Mouse (Mus musculus): ENCODE measurements around the gene Mtmr6. TPM values are rescaled to one million over a fixed set of nuclear protein-coding genes. Genes with fewer than 3 reads are reported as not detected.
"Not testable (repeated sequence)": the region's sequence is repeated elsewhere in the genome, so short reads cannot be mapped to it uniquely, and the experiment has no call there.

Mtmr6 gene
- polyA plus RNA-seq, 1 experiment from 2014 or later, result 27.7 TPM

- H3K4me2 ChIP-seq, result no peak overlapping the region
- no peak overlapping the region for H3K27ac ChIP-seq (ENCODE audit: low read depth, low read length)
- no peaks in the 10 kb centered on the region for H3K27me3 ChIP-seq (ENCODE audit: control insufficient read depth, insufficient read depth, low read length)
- no peak overlapping the region for H3K4me3 ChIP-seq (ENCODE audit: low read depth, low read length)
- ATAC-seq (replicated peaks; ENCODE audit: insufficient number of reproducible peaks, low FRiP score, low TSS enrichment), result no peak
- 86% methylated on average over 2 of the region's 2 CpGs for WGBS (ENCODE audit: insufficient replicate concordance)
- no peaks in the 10 kb centered on the region for H3K4me1 ChIP-seq (ENCODE audit: control insufficient read depth, insufficient read depth, low read length)
- no peak overlapping the region for H3K9ac ChIP-seq (ENCODE audit: low read depth, low read length)
- H3K9me3 ChIP-seq (replicated peaks; ENCODE audit: control insufficient read depth, low read length), result no peaks in the 10 kb centered on the region
- peaks cover 6% of the 10 kb centered on the region; the same call in 1 of the 2 replicates for H3K36me3 ChIP-seq (ENCODE audit: control insufficient read depth, insufficient read depth, low read length)
Measured at GRCm38 (mm10) chr14:60304441-60305220, 39.6 kb downstream of the Mtmr6 start.

DNA sequence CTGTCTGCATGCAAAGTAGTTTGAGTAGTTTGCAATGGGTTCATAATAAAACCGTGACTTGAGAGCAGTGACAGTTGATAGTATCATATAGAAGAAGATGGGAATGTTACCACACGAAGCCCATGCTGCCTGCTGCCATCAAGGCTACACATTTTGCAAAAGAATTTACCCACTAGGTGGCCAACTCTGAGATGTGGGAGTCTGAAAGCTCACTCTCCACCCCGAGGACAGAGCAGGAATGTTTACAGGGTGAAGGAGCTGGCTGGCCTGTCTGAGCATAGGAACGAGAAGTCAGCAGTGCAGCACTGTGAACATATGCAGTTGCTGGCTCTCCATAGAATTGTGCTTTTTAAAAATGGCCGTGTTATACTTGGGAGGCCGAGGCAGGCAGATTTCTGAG lies 43.1 kb downstream of the Mtmr6 start:
- Histone ChIP-seq H3K27ac (ENCODE audit: low read depth, low read length) (no peak overlapping the region), H3K9ac (ENCODE audit: low read depth, low read length) (no peak overlapping the region), H3K4me1 (ENCODE audit: control insufficient read depth, insufficient read depth, low read length) (no peaks in the 10 kb centered on the region), H3K9me3 (replicated peaks; ENCODE audit: control insufficient read depth, low read length) (no peaks in the 10 kb centered on the region), H3K4me2 (no peak overlapping the region), H3K4me3 (ENCODE audit: low read depth, low read length) (no peak overlapping the region), H3K36me3 (ENCODE audit: control insufficient read depth, insufficient read depth, low read length) (no peaks in the 10 kb centered on the region), H3K27me3 (ENCODE audit: control insufficient read depth, insufficient read depth, low read length) (no peaks in the 10 kb centered on the region)
- 60% methylated on average over 6 of the region's 6 CpGs for WGBS (ENCODE audit: insufficient replicate concordance)
- no peak for ATAC-seq (replicated peaks; ENCODE audit: insufficient number of reproducible peaks, low FRiP score, low TSS enrichment)

- no peaks in the 10 kb centered on the region for H3K36me3 ChIP-seq (ENCODE audit: control insufficient read depth, insufficient read depth, low read length)
- no peak overlapping the region for H3K9ac ChIP-seq (ENCODE audit: low read depth, low read length)
- no peaks in the 10 kb centered on the region for H3K9me3 ChIP-seq (replicated peaks; ENCODE audit: control insufficient read depth, low read length)
- no peaks in the 10 kb centered on the region for H3K27me3 ChIP-seq (ENCODE audit: control insufficient read depth, insufficient read depth, low read length)
- no peak overlapping the region for H3K27ac ChIP-seq (ENCODE audit: low read depth, low read length)
- H3K4me3 ChIP-seq (ENCODE audit: low read depth, low read length), result no peak overlapping the region
- H3K4me1 ChIP-seq (ENCODE audit: control insufficient read depth, insufficient read depth, low read length), result no peaks in the 10 kb centered on the region
- WGBS (ENCODE audit: insufficient replicate concordance), result 72% methylated on average over 4 of the region's 4 CpGs
- no peak overlapping the region for H3K4me2 ChIP-seq
- no peak for ATAC-seq (replicated peaks; ENCODE audit: insufficient number of reproducible peaks, low FRiP score, low TSS enrichment)
Measured at GRCm38 (mm10) chr14:60310691-60311090, 45.7 kb downstream of the Mtmr6 start.

DNA sequence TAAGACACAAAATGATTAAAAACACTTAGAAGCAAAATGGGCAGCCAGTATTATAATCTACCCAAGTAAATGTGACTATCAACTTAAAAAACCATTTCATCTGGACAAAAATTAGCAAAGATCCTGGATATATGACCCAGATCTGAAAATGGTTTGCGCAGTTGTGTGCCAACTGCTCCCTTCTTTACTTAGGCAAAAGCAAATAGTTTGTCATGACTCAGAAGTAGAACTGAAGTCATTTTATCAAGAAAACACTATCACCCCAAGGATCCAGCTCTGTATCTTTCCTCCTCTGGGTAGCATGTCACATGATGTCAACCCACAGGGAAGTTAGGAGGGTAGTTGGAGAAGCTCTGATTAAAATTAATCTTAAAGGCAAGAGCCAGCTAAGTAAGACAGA lies 54.2 kb downstream of the Mtmr6 start:
- no peaks in the 10 kb centered on the region for H3K9me3 ChIP-seq (replicated peaks; ENCODE audit: control insufficient read depth, low read length)
- WGBS (ENCODE audit: insufficient replicate concordance), result 93% methylated on average over 1 of the region's 1 CpGs
- no peak overlapping the region for H3K4me2 ChIP-seq
- no peak overlapping the region for H3K27ac ChIP-seq (ENCODE audit: low read depth, low read length)
- H3K36me3 ChIP-seq (ENCODE audit: control insufficient read depth, insufficient read depth, low read length), result no peaks in the 10 kb centered on the region
- ATAC-seq (replicated peaks; ENCODE audit: insufficient number of reproducible peaks, low FRiP score, low TSS enrichment), result no peak
- no peak overlapping the region for H3K9ac ChIP-seq (ENCODE audit: low read depth, low read length)
- H3K4me1 ChIP-seq (ENCODE audit: control insufficient read depth, insufficient read depth, low read length), result no peaks in the 10 kb centered on the region
- H3K27me3 ChIP-seq (ENCODE audit: control insufficient read depth, insufficient read depth, low read length), result no peaks in the 10 kb centered on the region
- no peak overlapping the region for H3K4me3 ChIP-seq (ENCODE audit: low read depth, low read length)

- H3K36me3 ChIP-seq (ENCODE audit: control insufficient read depth, insufficient read depth, low read length), result no peaks in the 10 kb centered on the region
- 68% methylated on average over 3 of the region's 3 CpGs for WGBS (ENCODE audit: insufficient replicate concordance)
- H3K27me3 ChIP-seq (ENCODE audit: control insufficient read depth, insufficient read depth, low read length), result no peaks in the 10 kb centered on the region
- H3K4me3 ChIP-seq (ENCODE audit: low read depth, low read length), result no peak overlapping the region
- no peak overlapping the region for H3K9ac ChIP-seq (ENCODE audit: low read depth, low read length)
- H3K4me2 ChIP-seq, result no peak overlapping the region
- H3K4me1 ChIP-seq (ENCODE audit: control insufficient read depth, insufficient read depth, low read length), result no peaks in the 10 kb centered on the region
- H3K27ac ChIP-seq (ENCODE audit: low read depth, low read length), result no peak overlapping the region
- no peak for ATAC-seq (replicated peaks; ENCODE audit: insufficient number of reproducible peaks, low FRiP score, low TSS enrichment)
- no peaks in the 10 kb centered on the region for H3K9me3 ChIP-seq (replicated peaks; ENCODE audit: control insufficient read depth, low read length)
Measured at GRCm38 (mm10) chr14:60320813-60321212, 55.8 kb downstream of the Mtmr6 start.

- H3K36me3 ChIP-seq (ENCODE audit: control insufficient read depth, insufficient read depth, low read length); H3K27ac ChIP-seq (ENCODE audit: low read depth, low read length); H3K4me1 ChIP-seq (ENCODE audit: control insufficient read depth, insufficient read depth, low read length); ATAC-seq (replicated peaks; ENCODE audit: insufficient number of reproducible peaks, low FRiP score, low TSS enrichment); H3K27me3 ChIP-seq (ENCODE audit: control insufficient read depth, insufficient read depth, low read length); H3K4me2 ChIP-seq; H3K9ac ChIP-seq (ENCODE audit: low read depth, low read length); H3K4me3 ChIP-seq (ENCODE audit: low read depth, low read length); H3K9me3 ChIP-seq (replicated peaks; ENCODE audit: control insufficient read depth, low read length): not testable (repeated sequence)
- 73% methylated on average over 5 of the region's 5 CpGs for WGBS (ENCODE audit: insufficient replicate concordance)
Measured at GRCm38 (mm10) chr14:60340001-60340400, 75.0 kb downstream of the Mtmr6 start.

DNA sequence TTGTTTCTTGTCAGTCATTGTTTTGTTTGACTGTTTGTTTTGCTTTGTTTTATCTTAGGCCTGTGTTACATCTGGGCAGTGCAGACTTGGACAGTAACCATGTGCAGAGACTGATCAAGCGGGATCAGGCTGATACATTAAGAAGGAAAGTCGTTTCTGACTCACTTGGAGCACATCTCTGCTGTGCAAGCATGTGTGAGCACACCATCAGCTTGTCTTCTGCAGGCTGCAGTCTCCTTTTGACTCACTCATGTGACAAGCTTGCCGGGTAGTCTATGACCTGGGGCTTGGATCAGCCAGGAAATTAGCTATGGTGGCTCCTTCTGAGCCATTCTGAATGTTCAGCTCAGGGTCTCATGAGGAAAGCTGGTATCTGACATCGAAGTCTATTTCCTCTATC lies 75.5 kb downstream of the Mtmr6 start:
- Histone ChIP-seq H3K27me3 (ENCODE audit: control insufficient read depth, insufficient read depth, low read length) (no peaks in the 10 kb centered on the region), H3K9ac (ENCODE audit: low read depth, low read length) (no peak overlapping the region), H3K4me1 (ENCODE audit: control insufficient read depth, insufficient read depth, low read length) (no peaks in the 10 kb centered on the region), H3K36me3 (ENCODE audit: control insufficient read depth, insufficient read depth, low read length) (no peaks in the 10 kb centered on the region), H3K4me2 (no peak overlapping the region), H3K27ac (ENCODE audit: low read depth, low read length) (no peak overlapping the region), H3K9me3 (replicated peaks; ENCODE audit: control insufficient read depth, low read length) (no peaks in the 10 kb centered on the region), H3K4me3 (ENCODE audit: low read depth, low read length) (no peak overlapping the region)
- ATAC-seq (replicated peaks; ENCODE audit: insufficient number of reproducible peaks, low FRiP score, low TSS enrichment), result no peak
- WGBS (ENCODE audit: insufficient replicate concordance), result 55% methylated on average over 4 of the region's 4 CpGs

DNA sequence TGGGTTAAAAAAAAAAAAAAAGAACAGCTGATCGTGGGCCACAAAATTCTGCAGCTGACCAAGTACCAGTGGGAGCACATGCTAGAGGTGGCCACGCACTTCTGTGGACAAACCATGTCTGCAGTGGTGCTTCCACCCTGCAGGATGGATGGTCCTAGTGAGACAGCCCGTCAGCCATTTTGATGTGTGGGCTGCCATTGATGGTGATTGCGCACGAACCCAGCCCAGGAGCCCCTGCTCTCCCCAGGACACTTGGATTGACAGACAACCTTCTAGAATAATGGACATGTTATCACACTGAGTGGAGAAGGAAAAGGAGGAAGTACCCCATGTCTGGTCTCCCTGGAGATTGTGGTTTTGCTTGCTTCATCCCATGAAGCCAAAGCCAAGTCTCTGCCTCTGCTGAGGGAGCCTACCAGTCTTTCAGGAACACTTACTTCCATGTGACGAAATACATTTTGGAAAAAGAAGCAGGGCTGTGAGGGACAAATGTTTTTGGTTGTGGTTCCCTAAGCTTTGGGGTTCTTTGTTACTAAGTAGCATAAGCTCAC lies 80.4 kb downstream of the Mtmr6 start:
- no peak for ATAC-seq (replicated peaks; ENCODE audit: insufficient number of reproducible peaks, low FRiP score, low TSS enrichment)
- H3K27me3 ChIP-seq (ENCODE audit: control insufficient read depth, insufficient read depth, low read length), result no peaks in the 10 kb centered on the region
- no peak overlapping the region for H3K4me3 ChIP-seq (ENCODE audit: low read depth, low read length)
- WGBS (ENCODE audit: insufficient replicate concordance), result 85% methylated on average over 6 of the region's 6 CpGs
- no peaks in the 10 kb centered on the region for H3K4me1 ChIP-seq (ENCODE audit: control insufficient read depth, insufficient read depth, low read length)
- H3K36me3 ChIP-seq (ENCODE audit: control insufficient read depth, insufficient read depth, low read length), result no peaks in the 10 kb centered on the region
- H3K4me2 ChIP-seq, result no peak overlapping the region
- H3K9ac ChIP-seq (ENCODE audit: low read depth, low read length), result no peak overlapping the region
- H3K9me3 ChIP-seq (replicated peaks; ENCODE audit: control insufficient read depth, low read length), result no peaks in the 10 kb centered on the region
- H3K27ac ChIP-seq (ENCODE audit: low read depth, low read length), result no peak overlapping the region

All from heart, embryonic 11.5 days (tissue).